Mouse (Mus musculus) spleen, embryonic (tissue): ENCODE measurements around the gene Zfand3.

ENCODE experiments used
- CTCF ChIA-PET: fragments of 350-600 bp; sonication (Branson Sonifier 250); formaldehyde crosslinking; loops from one replicate; lab custom pipeline; 2022; lab: Charles Lee

Gene Zfand3

DNA sequence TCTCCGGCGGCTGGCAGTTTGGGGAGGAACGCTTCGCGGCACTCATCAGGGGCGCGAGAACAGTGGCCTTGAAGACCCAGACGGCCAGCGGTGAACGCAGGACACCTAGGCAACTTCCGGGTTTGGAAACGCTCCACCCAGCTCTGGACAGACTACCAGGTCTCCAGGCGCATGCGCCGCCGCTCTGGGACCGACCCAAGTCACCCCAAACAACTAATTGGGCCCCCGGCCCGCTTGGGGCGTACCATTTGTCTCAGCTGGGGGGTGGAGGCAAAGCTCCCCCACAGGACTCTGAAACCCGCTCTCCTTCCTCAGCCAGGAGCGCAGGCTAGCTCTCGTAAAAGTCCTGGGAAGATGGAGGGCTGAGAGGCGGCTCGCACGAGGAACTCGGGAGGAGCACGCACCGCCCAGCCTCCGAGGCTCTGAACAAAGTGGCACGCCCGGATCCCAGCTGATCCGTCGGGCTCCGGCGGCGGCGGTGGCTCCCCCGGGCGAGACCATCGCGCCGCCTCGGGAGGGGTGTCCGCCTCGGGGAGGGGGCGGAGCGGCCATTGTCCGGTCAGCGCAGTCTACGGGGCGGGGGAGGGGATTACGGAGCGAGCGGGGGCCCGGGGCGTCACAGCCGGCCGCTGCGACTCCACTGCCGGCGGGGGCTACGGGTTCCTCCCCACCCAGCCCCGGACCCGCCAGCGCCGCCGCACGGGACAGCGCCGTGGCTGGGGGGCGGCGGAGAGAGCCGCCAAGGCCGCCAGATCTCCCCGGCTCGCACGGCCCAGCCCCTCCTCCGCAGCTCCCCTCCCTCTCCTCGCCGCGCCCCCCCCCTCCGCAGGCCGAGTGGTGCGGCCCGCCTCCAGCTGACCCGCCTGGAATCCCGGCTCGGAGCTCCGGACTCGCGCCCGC lies at the start of gene Zfand3:
Zfand3 (plus strand) TSS at position 531 of the 900 bp plus-strand sequence.
- CTCF ChIA-PET = interaction anchor here (0.5 to 0.6 kb wide), 2 partner anchors 21 to 44 kb away, joined by 3 to 4 read pairs; no protein-coding TSS in a partner anchor

DNA sequence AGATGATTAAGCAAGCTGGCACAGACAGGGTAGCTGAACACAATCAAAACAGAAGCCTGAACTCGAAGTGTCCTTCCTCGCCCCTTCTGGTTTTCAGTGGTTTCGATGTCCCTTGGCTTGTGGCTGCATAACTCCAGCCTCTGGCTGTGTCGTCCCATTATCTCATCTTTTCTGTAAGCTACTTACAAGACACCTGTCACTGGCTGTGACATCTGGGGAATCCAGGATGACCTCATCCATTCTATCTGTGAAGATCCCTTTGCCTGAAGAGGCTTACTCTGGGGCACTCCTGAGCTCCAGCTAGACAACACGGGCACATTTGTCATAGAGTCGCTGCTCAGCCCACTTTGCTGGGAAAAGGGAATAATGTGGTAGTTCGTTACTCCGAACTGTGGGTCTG lies 48.7 kb upstream of the Zfand3 start:
- CTCF ChIA-PET = no interaction called here

DNA sequence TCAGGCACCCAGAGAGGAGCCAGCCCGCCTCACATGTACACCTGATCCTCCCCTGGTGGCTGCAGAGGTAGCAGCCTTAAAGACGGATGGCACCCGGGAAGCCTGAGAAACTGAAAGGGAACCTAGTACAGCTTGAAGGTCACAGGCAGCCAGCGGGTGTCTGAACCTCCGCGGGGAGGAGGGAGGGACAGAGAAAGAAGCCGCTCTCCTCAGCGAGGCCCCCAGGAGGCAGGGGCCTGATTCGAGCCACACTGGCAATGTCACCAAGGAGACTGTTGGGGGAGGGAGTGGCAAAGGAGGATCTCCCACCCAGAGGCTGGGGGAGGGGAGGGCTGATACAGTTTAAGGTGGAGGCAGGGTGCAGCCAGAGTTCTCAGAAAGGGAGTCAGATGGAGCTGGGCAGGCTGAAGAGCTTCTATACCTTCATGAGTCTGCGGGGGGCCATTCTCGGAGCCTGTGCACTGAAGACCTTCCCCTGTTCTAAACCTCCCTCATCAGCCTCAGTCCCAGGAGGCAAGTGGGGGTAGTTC lies 40.7 kb upstream of the Zfand3 start:
- CTCF ChIA-PET = interaction anchor here (0.6 kb wide), 1 partner anchor 32 kb away, joined by 3 read pairs; no protein-coding TSS in a partner anchor

DNA sequence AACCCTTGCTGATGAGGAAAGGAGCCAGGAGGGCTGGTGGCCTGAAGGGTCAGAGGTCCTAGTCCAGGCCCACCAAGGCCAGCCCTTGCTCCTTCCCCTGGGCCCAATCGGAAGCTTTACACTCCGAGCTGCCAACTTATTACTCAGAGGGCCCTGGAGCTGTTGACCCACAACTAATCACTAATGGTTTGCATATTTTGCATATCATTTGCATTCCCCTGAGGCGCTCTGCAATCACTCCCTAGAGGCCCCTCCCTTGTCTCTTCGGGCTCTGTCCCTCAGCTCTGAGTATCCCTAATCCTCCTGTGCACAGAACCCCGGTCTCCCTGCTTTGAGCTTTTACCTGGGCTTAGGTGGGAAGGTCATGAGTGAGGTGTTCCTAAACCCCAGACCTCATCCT lies 39.0 kb upstream of the Zfand3 start:
- CTCF ChIA-PET = no interaction called here

DNA sequence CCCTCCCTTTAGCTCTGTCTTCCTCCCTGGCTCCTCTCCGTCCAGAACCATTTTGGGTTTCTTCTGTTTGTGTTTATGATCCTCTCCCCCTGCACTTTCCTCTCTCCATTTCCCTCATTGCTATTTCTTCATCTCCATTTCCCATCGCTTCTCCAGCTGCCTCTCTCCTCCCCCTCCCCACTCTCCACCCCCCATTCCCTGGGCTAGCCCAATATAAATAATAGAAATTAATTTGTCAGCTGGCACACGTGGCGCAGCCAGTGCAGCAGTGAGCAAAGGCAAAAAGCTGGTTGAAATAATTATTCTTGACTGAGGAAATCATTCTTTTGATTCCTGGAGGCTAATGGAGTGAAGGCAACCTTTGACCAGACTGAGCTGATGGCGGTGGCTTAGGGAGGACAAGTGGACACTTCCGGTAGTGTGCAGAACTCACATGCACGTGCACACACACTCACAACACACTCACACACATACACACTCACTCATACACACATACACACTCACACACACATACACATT lies 34.4 kb upstream of the Zfand3 start, which contains the start of gene Mdga1:
Mdga1 (minus strand) TSS at position 51 of the 519 bp plus-strand sequence.
- CTCF ChIA-PET = no interaction called here

DNA sequence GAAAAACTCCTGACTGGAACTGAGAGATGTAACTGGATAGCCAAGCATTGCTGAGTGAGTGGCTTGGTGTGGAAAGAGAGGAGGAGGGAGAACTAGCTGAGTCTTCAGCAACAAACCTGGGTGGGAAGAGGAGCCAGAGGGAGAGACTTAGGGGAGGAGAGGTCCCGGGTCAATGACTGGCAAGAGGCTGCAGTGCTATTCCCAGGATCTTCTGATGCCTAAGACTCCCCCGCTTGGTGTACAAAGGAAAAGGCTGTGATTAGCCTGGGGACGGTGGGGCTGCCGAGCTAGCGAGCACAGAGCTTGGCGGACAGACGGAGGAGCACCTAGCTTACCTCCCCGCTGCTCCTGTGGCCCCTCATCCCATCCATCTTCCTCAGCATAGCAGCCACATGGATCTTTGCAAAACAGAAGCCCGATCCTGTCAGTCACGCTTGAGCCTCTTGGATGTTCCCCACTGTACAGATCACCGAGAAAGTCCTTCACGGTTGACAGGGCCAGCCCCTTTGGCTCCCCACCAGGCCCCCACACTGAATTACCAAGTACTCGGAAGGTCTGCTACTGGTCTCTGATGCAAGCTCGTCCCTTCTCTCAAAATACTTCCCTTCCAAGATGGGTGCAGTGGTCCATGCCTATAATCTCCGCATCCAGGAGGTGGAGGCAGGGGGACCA lies 32.6 kb upstream of the Zfand3 start:
- CTCF ChIA-PET = interaction anchor here (0.9 kb wide), 1 partner anchor 37 kb away, joined by 6 read pairs; no protein-coding TSS in a partner anchor

DNA sequence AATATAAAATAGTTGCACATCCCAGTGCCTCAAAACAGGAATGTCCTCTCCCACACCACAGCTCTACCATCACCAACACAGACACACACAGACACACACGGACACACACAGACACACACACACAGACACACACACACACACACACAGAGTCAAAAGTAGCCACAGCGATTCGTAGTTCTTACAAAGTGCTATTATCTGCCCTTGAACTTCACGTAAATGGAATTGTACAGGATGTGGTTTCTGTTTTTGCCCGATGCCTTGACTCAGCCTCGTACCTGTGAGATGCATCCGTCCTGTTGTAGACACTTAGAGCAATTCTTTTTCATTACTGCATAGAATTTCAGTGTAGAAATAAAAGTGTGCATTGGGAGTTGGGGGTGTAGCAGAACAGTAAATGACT lies 31.3 kb upstream of the Zfand3 start:
- CTCF ChIA-PET = no interaction called here

DNA sequence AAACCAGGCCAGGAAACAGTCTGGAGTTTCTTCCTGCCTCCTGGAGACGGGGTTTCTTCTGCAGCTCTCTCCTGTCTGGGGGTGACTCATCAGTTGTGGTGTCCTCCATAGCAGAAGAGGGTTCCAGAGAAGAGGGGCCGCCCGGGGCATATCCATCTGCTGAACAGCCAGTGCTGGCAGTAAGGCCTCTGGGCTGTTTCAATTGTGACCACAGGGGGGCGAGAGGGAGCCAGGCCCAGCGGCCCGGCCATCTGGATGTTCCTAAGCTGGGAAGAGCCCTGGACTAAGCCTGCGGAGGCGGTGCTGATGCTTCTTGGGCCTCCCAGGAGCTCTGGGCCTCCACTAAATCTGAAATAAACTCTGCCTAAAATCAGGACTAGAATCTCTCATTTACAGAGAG lies 28.8 kb upstream of the Zfand3 start:
- CTCF ChIA-PET = no interaction called here

DNA sequence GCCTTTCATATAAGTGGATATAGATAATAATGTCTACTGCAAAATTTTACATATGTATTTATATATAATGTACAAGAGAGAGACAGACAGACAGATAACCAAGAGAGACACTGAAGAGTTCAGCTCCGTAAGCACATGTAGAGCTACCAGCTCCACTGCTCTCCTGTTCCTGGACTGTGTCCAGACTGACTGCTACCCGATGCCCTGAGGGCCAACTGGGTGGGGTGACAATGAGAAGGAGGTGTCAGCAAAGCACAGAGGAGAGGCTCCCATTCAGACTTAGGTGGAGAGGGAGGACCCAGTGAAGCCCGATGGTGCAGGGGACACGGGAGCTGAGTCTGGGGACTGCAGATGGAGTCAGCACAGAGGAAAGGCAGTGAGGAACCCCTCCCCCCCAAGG lies 25.5 kb upstream of the Zfand3 start:
- CTCF ChIA-PET = interaction anchor here (0.6 to 0.8 kb wide), 3 partner anchors 19 to 51 kb away, joined by 3 to 13 read pairs (median 3); no protein-coding TSS in a partner anchor

DNA sequence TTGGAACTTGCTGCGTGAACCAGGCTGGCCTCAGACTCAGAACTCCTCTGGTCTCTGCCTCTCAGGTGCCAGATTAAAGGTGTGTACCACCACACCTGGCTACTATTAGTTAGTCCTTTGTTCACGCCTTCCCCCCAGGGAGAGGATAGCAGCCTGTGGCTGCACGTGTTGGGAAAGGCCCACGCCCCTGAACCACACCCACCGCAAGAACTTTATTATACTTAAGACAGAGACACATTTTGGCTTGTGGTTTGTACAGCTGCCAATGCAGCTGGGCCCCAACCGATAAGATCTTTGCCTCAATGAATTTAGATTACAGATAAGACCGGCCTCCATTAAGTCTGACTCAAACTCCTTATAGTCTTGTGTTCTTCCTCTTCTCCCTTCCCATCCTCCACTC lies 24.7 kb upstream of the Zfand3 start:
- CTCF ChIA-PET = interaction anchor here (0.8 kb wide), 1 partner anchor 50 kb away, joined by 3 read pairs; no protein-coding TSS in a partner anchor

DNA sequence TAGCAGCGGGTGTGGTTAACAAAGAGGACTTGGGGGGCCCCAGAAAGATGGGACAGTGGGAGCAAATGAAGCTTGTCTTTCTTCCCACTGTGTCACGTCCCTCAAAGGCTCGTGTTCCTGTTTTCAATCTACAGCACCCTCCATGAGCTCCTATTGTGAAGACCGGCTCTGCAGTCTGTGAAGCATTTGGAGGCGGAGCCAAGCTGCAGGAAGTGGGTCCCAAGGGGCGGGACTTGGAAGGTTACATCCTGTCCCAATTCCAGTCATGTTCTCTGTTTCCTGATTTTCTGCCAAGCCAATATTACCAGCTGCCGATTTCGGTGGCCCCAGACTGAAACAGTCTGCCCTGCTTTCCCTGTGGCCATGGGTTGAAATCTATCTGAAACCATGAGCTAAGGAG lies 23.0 kb upstream of the Zfand3 start:
- CTCF ChIA-PET = no interaction called here

DNA sequence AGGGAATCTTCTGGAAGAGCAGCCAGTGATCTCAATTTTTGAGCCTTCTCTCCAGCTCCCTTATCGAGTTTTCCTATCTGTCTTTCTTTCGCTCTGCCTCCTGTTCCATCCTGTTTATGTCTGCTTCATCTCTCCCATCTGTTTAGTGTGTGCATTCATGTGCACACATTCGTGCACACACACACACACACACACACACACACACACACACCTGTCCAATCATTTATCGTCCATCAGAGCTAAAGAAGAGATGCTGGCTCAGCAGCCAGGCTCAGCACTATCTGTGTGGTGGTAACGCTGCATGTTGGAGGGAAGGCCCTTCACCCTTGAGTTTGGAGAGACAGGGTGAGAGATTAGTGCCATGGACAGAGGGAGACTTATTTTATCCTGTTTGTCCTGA lies 21.3 kb upstream of the Zfand3 start:
- CTCF ChIA-PET = no interaction called here

DNA sequence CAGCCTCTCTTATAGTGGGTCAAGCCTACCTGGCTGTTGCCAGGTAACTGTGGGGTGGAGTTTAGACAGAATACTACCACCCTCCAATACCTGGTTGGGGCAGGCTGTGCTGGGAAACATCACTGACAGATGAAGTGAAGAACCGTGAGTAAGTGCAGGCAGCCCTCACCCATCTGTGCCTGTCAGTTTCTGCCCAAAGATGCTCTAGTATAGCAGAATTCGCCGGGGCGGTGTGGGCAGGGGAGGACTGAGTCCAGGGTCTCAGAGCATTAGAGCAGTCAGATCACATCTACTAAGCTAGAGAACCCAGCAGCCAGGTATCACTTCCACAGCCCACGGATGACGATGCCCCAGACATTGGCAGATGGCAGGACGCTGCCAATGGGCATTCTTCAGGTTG lies 19.6 kb upstream of the Zfand3 start:
- CTCF ChIA-PET = no interaction called here

DNA sequence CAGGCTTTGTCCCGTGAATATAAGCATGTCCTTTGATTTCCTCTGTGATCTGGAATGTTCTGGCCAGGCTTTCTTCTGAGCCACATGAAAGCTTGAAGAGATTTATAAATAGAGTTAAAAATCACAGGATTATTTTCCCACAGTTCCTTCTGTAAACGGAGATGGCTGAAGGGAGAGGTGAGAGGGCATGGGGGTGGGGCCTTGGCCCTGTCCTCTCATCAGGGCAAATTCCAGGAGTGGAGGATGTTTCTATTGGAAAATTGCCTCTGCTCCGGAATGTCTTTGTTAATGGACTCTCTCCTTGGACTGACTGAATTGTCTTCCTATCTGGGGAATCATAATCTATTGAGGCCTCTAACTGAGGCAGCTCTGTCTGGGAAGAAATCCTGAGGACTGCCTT lies 19.0 kb upstream of the Zfand3 start:
- CTCF ChIA-PET = no interaction called here

DNA sequence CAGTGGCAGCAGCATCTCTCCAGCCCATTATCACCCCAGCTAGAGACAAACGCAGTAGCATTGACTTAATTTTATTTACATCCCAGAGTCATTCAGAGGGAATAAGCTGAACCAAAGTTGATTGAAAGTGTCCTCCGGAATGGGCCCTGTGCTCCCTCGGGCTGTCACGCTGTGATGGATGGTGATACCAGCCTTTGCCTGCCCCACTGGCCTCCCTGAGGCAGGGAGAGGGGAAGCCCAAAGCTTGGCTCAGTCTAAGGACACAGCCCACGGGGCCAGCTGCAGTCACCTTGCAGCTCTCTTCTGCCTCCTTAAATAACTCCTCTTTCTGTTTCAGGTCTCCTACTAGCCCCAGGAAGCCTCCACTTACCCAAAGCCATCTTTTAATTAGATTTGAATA lies 16.4 kb upstream of the Zfand3 start:
- CTCF ChIA-PET = no interaction called here

DNA sequence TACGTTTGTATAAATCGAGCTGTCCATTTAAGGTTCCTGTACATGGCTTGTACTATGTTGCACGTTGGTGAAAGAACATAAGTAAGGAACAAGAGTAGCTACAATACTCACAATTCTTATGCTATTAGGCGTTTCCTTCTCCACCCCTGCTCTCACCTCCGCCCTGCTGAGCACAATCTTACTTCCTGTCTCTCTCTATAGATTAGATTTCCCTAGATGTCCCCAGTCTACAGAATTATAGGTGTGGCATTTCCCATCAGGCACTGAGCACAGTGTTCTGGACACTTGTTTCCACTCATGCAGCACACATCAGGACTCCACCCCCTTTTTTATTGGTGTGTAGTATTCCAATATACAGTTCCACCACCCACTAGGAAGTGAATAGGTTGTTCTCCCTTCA lies 14.9 kb upstream of the Zfand3 start:
- CTCF ChIA-PET = no interaction called here

DNA sequence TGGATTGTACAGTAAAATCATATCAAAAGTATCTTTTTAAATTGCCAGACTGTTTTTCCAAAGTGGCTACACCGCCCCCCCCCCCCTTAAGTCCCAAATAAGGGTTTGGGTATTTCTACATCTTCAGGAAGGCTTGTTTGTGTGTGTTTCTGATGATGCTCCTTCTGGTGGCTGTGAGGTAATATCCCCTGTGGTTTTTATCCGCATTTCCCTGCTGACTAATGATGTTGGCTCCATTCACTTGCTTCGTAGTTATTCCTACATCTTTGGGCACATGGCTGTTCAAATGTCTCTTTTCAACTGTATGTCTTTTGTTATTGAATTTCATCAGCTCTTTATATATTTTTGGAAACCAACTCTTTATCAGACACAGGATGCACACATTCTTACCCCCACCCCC lies 14.4 kb upstream of the Zfand3 start:
- CTCF ChIA-PET = no interaction called here

DNA sequence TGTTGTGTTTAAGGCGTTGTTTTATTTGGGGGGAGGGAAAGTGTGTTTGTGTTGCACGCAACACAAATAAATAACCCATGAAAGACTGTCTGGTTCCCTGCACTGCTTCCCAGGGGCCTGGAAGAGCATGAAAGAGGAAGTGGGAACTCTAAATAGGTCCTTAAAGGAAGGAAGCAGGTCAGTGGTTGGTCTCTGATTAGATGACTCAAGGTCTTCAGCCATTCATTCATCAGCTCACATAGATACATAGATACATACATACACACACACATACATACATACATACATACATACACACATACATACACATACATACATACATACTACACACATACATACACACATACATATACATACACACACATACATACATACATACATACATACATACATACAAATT lies 13.7 kb upstream of the Zfand3 start:
- CTCF ChIA-PET = no interaction called here

DNA sequence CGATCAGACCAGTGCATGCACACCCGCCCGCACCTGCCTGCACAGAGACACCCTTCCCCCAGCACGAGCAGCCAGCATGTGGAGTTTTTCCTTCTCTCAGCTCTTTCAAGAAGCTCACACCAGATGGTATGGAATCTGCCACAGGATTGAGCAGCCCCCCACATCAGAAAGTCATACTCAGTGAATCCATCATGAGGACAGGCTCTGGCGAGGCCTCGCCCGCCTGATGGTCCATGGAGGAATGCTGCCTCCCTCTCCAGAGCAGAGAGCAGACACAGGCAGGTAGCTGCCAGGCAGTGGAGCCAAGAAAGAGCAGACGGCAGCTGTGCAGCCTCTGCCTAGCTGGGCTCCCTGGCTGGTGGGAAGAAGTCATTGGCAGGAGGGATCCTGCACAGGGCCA lies 11.0 kb upstream of the Zfand3 start:
- CTCF ChIA-PET = interaction anchor here (0.7 kb wide), 1 partner anchor 41 kb away, joined by 3 read pairs; no protein-coding TSS in a partner anchor

DNA sequence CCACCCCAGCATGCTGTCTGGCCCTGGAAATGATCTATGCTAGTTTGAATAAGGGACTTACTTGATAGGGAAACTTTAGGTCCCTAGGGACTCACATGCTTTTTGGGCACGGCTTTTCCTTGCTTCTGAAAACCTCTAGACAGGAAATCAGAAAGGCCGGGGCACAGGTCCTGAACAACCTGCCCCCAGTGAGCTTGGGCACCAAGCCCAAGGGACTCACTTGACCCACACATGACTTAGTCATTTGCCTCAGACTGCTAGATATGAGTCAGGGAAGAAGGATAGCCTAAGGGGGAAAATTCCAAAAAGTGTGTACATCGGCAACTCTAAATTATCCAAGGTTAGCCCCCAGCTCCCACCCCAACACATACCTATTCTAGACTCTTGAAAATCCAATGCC lies 10.5 kb upstream of the Zfand3 start:
- CTCF ChIA-PET = interaction anchor here (0.7 kb wide), 1 partner anchor 9 kb away, joined by 19 read pairs; no protein-coding TSS in a partner anchor

DNA sequence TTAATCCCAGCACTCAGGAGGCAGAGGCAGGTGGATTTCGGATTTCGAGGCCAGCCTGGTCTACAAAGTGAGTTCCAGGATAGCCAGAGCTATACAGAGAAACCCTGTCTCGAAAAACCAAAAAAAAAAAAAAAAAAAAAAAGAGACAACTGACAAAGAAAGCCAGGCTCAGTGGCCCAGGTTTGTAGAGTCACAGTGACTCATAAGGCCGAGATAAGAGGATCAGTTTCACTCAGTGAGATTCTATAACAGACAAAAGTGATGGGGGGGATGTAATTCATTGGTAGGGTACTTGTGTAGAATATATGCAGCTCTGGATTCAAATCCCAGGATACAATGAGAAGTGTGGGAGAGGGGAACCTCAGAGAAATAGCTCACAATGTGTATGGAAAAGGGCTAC lies 10.1 kb upstream of the Zfand3 start:
- CTCF ChIA-PET = interaction anchor here (0.7 kb wide), 1 partner anchor 8 kb away, joined by 19 read pairs; no protein-coding TSS in a partner anchor

DNA sequence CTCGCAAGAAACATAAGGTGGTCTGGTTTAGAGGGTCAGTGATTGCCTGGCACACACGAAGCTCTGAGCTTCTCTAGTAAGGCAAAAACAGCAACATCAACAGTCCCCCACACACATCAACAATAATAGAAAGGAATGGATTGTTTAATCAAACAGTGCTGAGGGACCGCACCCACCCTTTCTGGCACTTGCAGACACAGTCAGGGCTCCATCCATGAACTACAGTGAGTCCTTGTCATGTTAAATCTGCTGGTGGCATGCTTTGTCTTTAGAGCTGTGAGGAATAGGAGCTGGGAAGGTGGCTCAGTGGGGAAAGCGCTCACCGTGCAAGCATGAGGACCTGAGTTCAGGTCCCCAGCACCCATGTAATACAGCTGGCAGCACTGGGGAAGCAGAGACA lies 8.5 kb upstream of the Zfand3 start:
- CTCF ChIA-PET = interaction anchor here (0.6 kb wide), 1 partner anchor 32 kb away, joined by 3 read pairs; no protein-coding TSS in a partner anchor
